Mouse (Mus musculus) bone marrow, adult 2 months (tissue): Measurements from ENCODE around the gene Col6a6. TPM values are rescaled to one million over a fixed set of nuclear protein-coding genes. Genes with fewer than 3 reads are reported as not detected.
"Not testable (repeated sequence)": the region's sequence is repeated elsewhere in the genome, so short reads cannot be mapped to it uniquely, and the experiment has no call there.

Experiments
- H3K27ac ChIP-seq: fragments of 200-500 bp; 2 replicates; pipeline ENCODE4 v1.5.1; 2012; ENCODE audit warnings: low read depth, mild to moderate bottlenecking, control low read depth, inconsistent platforms, low read length; ENCODE audit not compliant: control insufficient read depth, poor library complexity, insufficient read depth
- H3K4me1 ChIP-seq: fragments of 200-500 bp; 2 replicates; pipeline ENCODE4 v1.6.1; 2011; ENCODE audit warnings: low read length; ENCODE audit not compliant: control insufficient read depth, insufficient read depth
- H3K4me3 ChIP-seq: fragments of 200-500 bp; replicated peaks from 2 replicates; pipeline ENCODE3; 2011; ENCODE audit warnings: mild to moderate bottlenecking, low read depth, low read length, control low read depth; ENCODE audit not compliant: control insufficient read depth
- CTCF ChIP-seq: fragments of 200-500 bp; IDR thresholded peaks from 2 replicates; pipeline ENCODE4 v1.5.1; 2011; ENCODE audit warnings: low read length, control low read depth; ENCODE audit not compliant: control insufficient read depth, insufficient read depth
- POLR2A ChIP-seq: fragments of 200-500 bp; IDR thresholded peaks from 2 replicates; pipeline ENCODE4 v1.6.1; 2011; ENCODE audit warnings: low read depth, mild to moderate bottlenecking, control low read depth, low read length, borderline replicate concordance; ENCODE audit not compliant: control insufficient read depth
- WGBS: fragments of 180-500 bp; shearing (Covaris S2); methylation state at CpG from one replicate; pipeline ENCODE4 v1.1.7; 2018; 5-methylcytosine and 5-hydroxymethylcytosine counted together
- polyA plus RNA-seq: library from polyadenylated mRNA; stranded (reverse); fragments of >200 nt; gene quantifications from 2 replicates; pipeline ENCODE4 v1.2.4, GENCODE M21; 2011; ENCODE audit warnings: low replicate concordance; ENCODE audit not compliant: missing spikeins, insufficient read depth, insufficient read length

The Col6a6 gene
- polyA plus RNA-seq, 1 experiment = not detected

- no peak for TF ChIP-seq POLR2A
- TF ChIP-seq CTCF = no peak
- 81% methylated on average over 6 of the region's 6 CpGs for WGBS
- no peak overlapping the region for H3K4me3 ChIP-seq
Observed at GRCm38 (mm10) chr9:105659877-105660276, 168.1 kb downstream of the Col6a6 start.

GRCm38 (mm10) chr9:105658216-105658615, 169.7 kb downstream of the Col6a6 start:
- no peak for TF ChIP-seq POLR2A
- no peak for TF ChIP-seq CTCF
- Histone ChIP-seq H3K27ac (no peak overlapping the region), H3K4me3 (no peak overlapping the region), H3K4me1 (peaks cover 1% of the 10 kb centered on the region)
- WGBS = 88% methylated on average over 12 of the region's 12 CpGs

More at GRCm38 (mm10) chr9:105659877-105660276, 168.1 kb downstream of the Col6a6 start:
- Histone ChIP-seq H3K4me1 (peaks cover 1% of the 10 kb centered on the region), H3K27ac (no peak overlapping the region)

- WGBS = 36% methylated on average over 2 of the region's 2 CpGs
- Histone ChIP-seq H3K4me3 (no peak overlapping the region), H3K27ac (no peak overlapping the region), H3K4me1 (peaks cover 1% of the 10 kb centered on the region)
- TF ChIP-seq POLR2A (no peak), CTCF (no peak)
Observed at GRCm38 (mm10) chr9:105656189-105656588, 171.8 kb downstream of the Col6a6 start.

- 4% methylated on average over 37 of the region's 37 CpGs for WGBS
- no peak for TF ChIP-seq CTCF
- TF ChIP-seq POLR2A = 0 out of 2 replicates have a peak, but pooled peaks have one; percentile 54
- H3K4me3 ChIP-seq = peak within 1 kb of the TSS; percentile 83
- H3K4me1 ChIP-seq = no peaks in the 10 kb centered on the region
- peak within 1 kb of the TSS; percentile 59; the same call in 1 of the 2 replicates for H3K27ac ChIP-seq
Observed at GRCm38 (mm10) chr9:105642460-105643371, 185.2 kb downstream of the Col6a6 start, which contains the start of gene Pik3r4. Gene Pik3r4 (plus strand): TSS chr9:105642978.

- H3K4me3 ChIP-seq, H3K27ac ChIP-seq, H3K4me1 ChIP-seq: not testable (repeated sequence)
- WGBS = 80% methylated on average over 6 of the region's 6 CpGs
Observed at GRCm38 (mm10) chr9:105641377-105641776, 186.6 kb downstream of the Col6a6 start.

Other genes starting within 250 kb of the Col6a6 start
- gene Pik3r4, start 185.2 kb downstream of the Col6a6 start, polyA plus RNA-seq = 7.4 and 11.3 TPM in 2 replicates
- gene Col6a5, start 132.5 kb upstream of the Col6a6 start, polyA plus RNA-seq = not detected in 2 replicates